Comparison of ENCODE assay signal across 22 mouse cellular contexts in genomic region chr4:101591400-101591799, GRCm38 (mm10). TPM values are rescaled to one million over a fixed set of nuclear protein-coding genes. Genes with fewer than 3 reads are reported as not detected.
A peak's percentile ranks its signal among the peaks of the same experiment; 100 is the strongest.
DNase-seq lines count a peak whose midpoint lies in the region; ATAC-seq and TF ChIP-seq lines count a peak whose summit lies in the region.
"Had no signal": no experiment of that assay in that cellular context is flagged by ENCODE, and none has a peak within 500 bp of the region (broad histone marks: within the 10 kb centered on the region; RNA-seq: fewer than 3 reads in every experiment).

No protein-coding gene starts in this region.

- H3K4me3 ChIP-seq in heart, adult 2 months, result no peak overlapping the region
- H3K4me3 ChIP-seq in liver, postnatal 0 days (ENCODE audit: low read depth, low read length), result no peak overlapping the region
- no peak overlapping the region for H3K4me3 ChIP-seq in liver, embryonic 12.5 days
- no peak overlapping the region for H3K4me3 ChIP-seq in E14TG2a.4 (replicated peaks; ENCODE audit: low read length)
- no peak overlapping the region for H3K4me3 ChIP-seq in bone marrow, adult 2 months (replicated peaks; ENCODE audit: control insufficient read depth, low read depth, low read length)
- H3K4me3 ChIP-seq: embryonic facial prominence, embryonic 12.5 days; gastrocnemius, adult 2 months; heart, embryonic 15.5 days; hindbrain, embryonic 10.5 days; lung, embryonic 15.5 days; midbrain, embryonic 15.5 days had no signal

- no peaks in the 10 kb centered on the region for H3K79me2 ChIP-seq in heart, adult 2 months (replicated peaks; ENCODE audit: control insufficient read depth, insufficient read depth, low read length)

- 93% methylated on average over 1 of the region's 1 CpGs for WGBS in heart, adult 2 months
- 93% methylated on average over 1 of the region's 1 CpGs for WGBS in liver, postnatal 0 days (ENCODE audit: insufficient replicate concordance)
- 68% methylated on average over 1 of the region's 1 CpGs for WGBS in liver, embryonic 12.5 days (ENCODE audit: insufficient replicate concordance)
- 72% methylated on average over 1 of the region's 1 CpGs for WGBS in bone marrow, adult 2 months

- ATAC-seq in liver, postnatal 0 days, result no peak
- ATAC-seq in liver, embryonic 12.5 days, result no peak
- ATAC-seq: forebrain, embryonic 16.5 days; inflammation-experienced regulatory T-cells, adult 6 months; midbrain, embryonic 15.5 days had no signal

- H3K9ac ChIP-seq in heart, adult 2 months (ENCODE audit: low read depth, low read length), result no peak overlapping the region
- no peak overlapping the region for H3K9ac ChIP-seq in liver, postnatal 0 days (replicated peaks)
- H3K9ac ChIP-seq in liver, embryonic 12.5 days, result no peak overlapping the region
- H3K9ac ChIP-seq: embryonic facial prominence, embryonic 12.5 days; heart, embryonic 15.5 days; lung, embryonic 15.5 days; midbrain, embryonic 15.5 days had no signal

- no peaks in the 10 kb centered on the region for H3K9me3 ChIP-seq in liver, postnatal 0 days (ENCODE audit: low read length)
- no peaks in the 10 kb centered on the region for H3K9me3 ChIP-seq in liver, embryonic 12.5 days (replicated peaks)
- H3K9me3 ChIP-seq in E14TG2a.4 (ENCODE audit: low read length), result peaks cover 3% of the 10 kb centered on the region; the same call in 1 of the 2 replicates
- H3K9me3 ChIP-seq: embryonic facial prominence, embryonic 12.5 days; G1E; heart, embryonic 15.5 days; hindbrain, embryonic 10.5 days; lung, embryonic 15.5 days; midbrain, embryonic 15.5 days had no signal

- no peak overlapping the region for H3K4me2 ChIP-seq in liver, postnatal 0 days (ENCODE audit: low read depth, low read length)
- no peak overlapping the region for H3K4me2 ChIP-seq in liver, embryonic 12.5 days
- H3K4me2 ChIP-seq: embryonic facial prominence, embryonic 12.5 days; heart, embryonic 15.5 days; lung, embryonic 15.5 days; midbrain, embryonic 15.5 days had no signal

- intact Hi-C loops in heart, adult 2 months (cut with DNase I), result no loop called here
- intact Hi-C loops in heart, postnatal 14 days (cut with DNase I), result no loop called here

- TF ChIP-seq POLR2A in heart, adult 2 months (IDR thresholded peaks at IDR 0.05; ENCODE audit: insufficient read depth, low read depth, low read length), result no peak
- TF ChIP-seq POLR2A in bone marrow, adult 2 months (IDR thresholded peaks at IDR 0.05; ENCODE audit: borderline replicate concordance, control insufficient read depth, low read depth, low read length), result no peak

- no peaks in the 10 kb centered on the region for H3K27me3 ChIP-seq in heart, adult 2 months (ENCODE audit: control insufficient read depth, insufficient read depth, low read length)
- no peaks in the 10 kb centered on the region for H3K27me3 ChIP-seq in liver, postnatal 0 days (ENCODE audit: insufficient read depth, low read length)
- H3K27me3 ChIP-seq in liver, embryonic 12.5 days (replicated peaks), result no peaks in the 10 kb centered on the region
- no peaks in the 10 kb centered on the region for H3K27me3 ChIP-seq in E14TG2a.4 (ENCODE audit: insufficient read depth, low read length)
- H3K27me3 ChIP-seq: embryonic facial prominence, embryonic 12.5 days; heart, embryonic 15.5 days; lung, embryonic 15.5 days; midbrain, embryonic 15.5 days had no signal

- no peaks in the 10 kb centered on the region for H3K36me3 ChIP-seq in heart, adult 2 months (ENCODE audit: control insufficient read depth, insufficient read depth, low read length)
- H3K36me3 ChIP-seq in liver, postnatal 0 days (replicated peaks; ENCODE audit: insufficient read depth, low read length), result no peaks in the 10 kb centered on the region
- no peaks in the 10 kb centered on the region for H3K36me3 ChIP-seq in liver, embryonic 12.5 days
- H3K36me3 ChIP-seq in E14TG2a.4 (ENCODE audit: insufficient read depth, low read length), result no peaks in the 10 kb centered on the region
- H3K36me3 ChIP-seq: embryonic facial prominence, embryonic 12.5 days; G1E; heart, embryonic 15.5 days; hindbrain, embryonic 10.5 days; lung, embryonic 15.5 days; midbrain, embryonic 15.5 days had no signal

- TF ChIP-seq EP300 in heart, adult 2 months (IDR thresholded peaks at IDR 0.05; ENCODE audit: insufficient read depth, low read depth, low read length), result no peak
- TF ChIP-seq EP300 in liver, postnatal 0 days (IDR thresholded peaks at IDR 0.05; ENCODE audit: low read depth), result no peak

- H3K27ac ChIP-seq in heart, adult 2 months, result no peak overlapping the region
- no peak overlapping the region for H3K27ac ChIP-seq in liver, postnatal 0 days (ENCODE audit: low read depth)
- H3K27ac ChIP-seq in liver, embryonic 12.5 days, result no peak overlapping the region
- H3K27ac ChIP-seq in bone marrow, adult 2 months (ENCODE audit: control insufficient read depth, insufficient read depth, low read depth, low read length, poor library complexity), result no peak overlapping the region
- H3K27ac ChIP-seq: embryonic facial prominence, embryonic 12.5 days; gastrocnemius, adult 2 months; heart, embryonic 15.5 days; hindbrain, embryonic 10.5 days; lung, embryonic 15.5 days; midbrain, embryonic 15.5 days had no signal

- 0 out of 2 replicates have a peak, but pooled peaks have one; percentile 23 for TF ChIP-seq CTCF in heart, adult 2 months (IDR thresholded peaks at IDR 0.05)
- TF ChIP-seq CTCF in liver, postnatal 0 days (IDR thresholded peaks at IDR 0.05; ENCODE audit: low read depth), result peak; percentile 32
- TF ChIP-seq CTCF in E14TG2a.4 (conservative IDR thresholded peaks at IDR 0.05; ENCODE audit: low read length), result peak; percentile 38
- TF ChIP-seq CTCF in bone marrow, adult 2 months (IDR thresholded peaks at IDR 0.05; ENCODE audit: control insufficient read depth, insufficient read depth, low read length), result peak; percentile 19; the same call in 1 of the 2 replicates

- DNase-seq in heart, adult 2 months, result no peak
- DNase-seq in heart, postnatal 14 days, result no peak
- DNase-seq in liver, postnatal 0 days, result no peak
- no peak for DNase-seq in right cerebral cortex, postnatal 25 days
- DNase-seq in cerebellum, postnatal 4 days (ENCODE audit: low spot score in 2 of 2), result no peak
- DNase-seq: adrenal gland, postnatal 10 days; B cell, adult 2 months; cerebellum, adult 11-12 months; gastrocnemius, adult 2 months; right cerebral cortex, adult 18-20 months; thymus, postnatal 36 days had no signal

- no peaks in the 10 kb centered on the region for H3K4me1 ChIP-seq in heart, adult 2 months (ENCODE audit: control insufficient read depth, insufficient read depth, low read length)
- H3K4me1 ChIP-seq in liver, postnatal 0 days (ENCODE audit: insufficient read depth), result no peaks in the 10 kb centered on the region
- no peaks in the 10 kb centered on the region for H3K4me1 ChIP-seq in liver, embryonic 12.5 days
- peaks cover 27% of the 10 kb centered on the region for H3K4me1 ChIP-seq in E14TG2a.4 (replicated peaks; ENCODE audit: low read depth, low read length)
- no peaks in the 10 kb centered on the region for H3K4me1 ChIP-seq in bone marrow, adult 2 months (ENCODE audit: control insufficient read depth, insufficient read depth, low read length)
- H3K4me1 ChIP-seq: embryonic facial prominence, embryonic 12.5 days; hindbrain, embryonic 10.5 days; lung, embryonic 15.5 days; midbrain, embryonic 15.5 days had no signal

RNA-seq across cellular contexts. Expression of gene Leprot, which starts 56.1 kb away (rescaled TPM):
- 10 to 100 TPM; 24.2 to 30.2 TPM for total RNA-seq in heart, adult 2 months (2021)
- polyA plus RNA-seq in heart, adult 2 months (2012; rRNA removed), result 37.9 and 59.2 TPM in 2 replicates
- 10 to 100 TPM; 31.5 to 33.1 TPM for total RNA-seq in heart, postnatal 14 days (2021)
- 39.7 and 41.1 TPM in 2 replicates for polyA plus RNA-seq in liver, postnatal 0 days (2015; fragmentation: Nextera tagmentation; extraction: Ambion mirVana)
- polyA plus RNA-seq in liver, embryonic 12.5 days (2016; fragmentation: Nextera tagmentation; extraction: Ambion mirVana), result 48.1 and 51.2 TPM in 2 replicates
- 18.7 and 30.9 TPM in 2 replicates for polyA plus RNA-seq in bone marrow, adult 2 months (2011; ENCODE audit: insufficient read depth, insufficient read length, low replicate concordance, missing spikeins)
